Mouse (Mus musculus): Measurements from ENCODE around the gene Isg15. TPM values are rescaled to one million over a fixed set of nuclear protein-coding genes. Genes with fewer than 3 reads are reported as not detected.
A peak's percentile ranks its signal among the peaks of the same experiment; 100 is the strongest.

Isg15 gene
- polyA plus RNA-seq, 1 experiment from 2014 or later: 5.5 TPM

Small RNA genes within 50 kb of the gene (microRNA-seq; reads per million reads assigned to microRNA genes)
- gene Mir7658: 4.4 reads per million, percentile 10 among the genes with 10 or more reads in this experiment

Other genes starting within 250 kb of the Isg15 start
- gene C1qtnf12, start 238.5 kb downstream of the Isg15 start, polyA plus RNA-seq (2015; fragmentation: Nextera tagmentation; extraction: Ambion mirVana): 55.3 and 58.7 TPM in 2 replicates
- 5.5 and 6.2 TPM in 2 replicates for gene B3galt6, start 208.2 kb downstream of the Isg15 start, polyA plus RNA-seq (2015; fragmentation: Nextera tagmentation; extraction: Ambion mirVana)
- gene Sdf4, start 207.9 kb downstream of the Isg15 start, polyA plus RNA-seq (2015; fragmentation: Nextera tagmentation; extraction: Ambion mirVana): 88.2 and 91.6 TPM in 2 replicates
- gene Tnfrsf4, start 187.0 kb downstream of the Isg15 start, polyA plus RNA-seq (2015; fragmentation: Nextera tagmentation; extraction: Ambion mirVana): 0.09 and 0.20 TPM in 2 replicates
- gene Tnfrsf18, start 174.7 kb downstream of the Isg15 start, polyA plus RNA-seq (2015; fragmentation: Nextera tagmentation; extraction: Ambion mirVana): 0.60 and 0.65 TPM in 2 replicates
- 0.12 and 0.20 TPM in 2 replicates for gene Ttll10, start 141.4 kb downstream of the Isg15 start, polyA plus RNA-seq (2015; fragmentation: Nextera tagmentation; extraction: Ambion mirVana)
- gene 9430015G10Rik, start 90.8 kb downstream of the Isg15 start, polyA plus RNA-seq (2015; fragmentation: Nextera tagmentation; extraction: Ambion mirVana): 11.8 and 13.8 TPM in 2 replicates
- gene Rnf223, start 70.3 kb downstream of the Isg15 start, polyA plus RNA-seq (2015; fragmentation: Nextera tagmentation; extraction: Ambion mirVana): 0.05 and 0.06 TPM in 2 replicates
- 8.5 and 8.7 TPM in 2 replicates for gene Agrn, start 3.3 kb downstream of the Isg15 start, polyA plus RNA-seq (2015; fragmentation: Nextera tagmentation; extraction: Ambion mirVana)
- gene AW011738, start 2.5 kb upstream of the Isg15 start, polyA plus RNA-seq (2015; fragmentation: Nextera tagmentation; extraction: Ambion mirVana): 0.89 and 1.0 TPM in 2 replicates
- gene Perm1, start 15.1 kb upstream of the Isg15 start, polyA plus RNA-seq (2015; fragmentation: Nextera tagmentation; extraction: Ambion mirVana): 0.08 TPM in 1 of 2 replicates, not detected in the other
- 4.0 and 4.1 TPM in 2 replicates for gene Plekhn1, start 34.0 kb upstream of the Isg15 start, polyA plus RNA-seq (2015; fragmentation: Nextera tagmentation; extraction: Ambion mirVana)
- 69.0 and 73.9 TPM in 2 replicates for gene Noc2l, start 35.2 kb upstream of the Isg15 start, polyA plus RNA-seq (2015; fragmentation: Nextera tagmentation; extraction: Ambion mirVana)
- gene Samd11, start 54.8 kb upstream of the Isg15 start, polyA plus RNA-seq (2015; fragmentation: Nextera tagmentation; extraction: Ambion mirVana): 25.7 and 27.9 TPM in 2 replicates
- gene Vmn2r-ps159, start 130.3 kb upstream of the Isg15 start, polyA plus RNA-seq (2015; fragmentation: Nextera tagmentation; extraction: Ambion mirVana): not detected in 2 replicates